Mouse (Mus musculus) cerebellum, postnatal 4 days (tissue): ENCODE results near the gene Ybey.

Experiments
- DNase-seq, 2 experiments: peaks; one replicate each; pipeline ENCODE4 v3.0.0; 2022; ENCODE audit warnings: low spot score in 2 of 2, mixed read lengths in 1 of 2

Ybey gene

GRCm38 (mm10) chr10:76468203-76469162 lies at the start of gene Ybey, which contains the start of gene Mcm3ap:
Ybey (minus strand) TSS chr10:76469114.
Mcm3ap (plus strand) TSS chr10:76468927.
- peak; percentile 78 to 88 for DNase-seq

- DNase-seq, result peak; percentile 52 to 87
Measured at GRCm38 (mm10) chr10:76512965-76513583, 44.2 kb upstream of the Ybey start.

- no peak for DNase-seq
Measured at GRCm38 (mm10) chr10:76505865-76506264, 37.0 kb upstream of the Ybey start.

GRCm38 (mm10) chr10:76504271-76504943 lies 35.5 kb upstream of the Ybey start:
- no peak for DNase-seq

- DNase-seq, result no peak
Measured at GRCm38 (mm10) chr10:76497522-76497921, 28.6 kb upstream of the Ybey start.

- DNase-seq, result no peak
Measured at GRCm38 (mm10) chr10:76496366-76496765, 27.5 kb upstream of the Ybey start.

GRCm38 (mm10) chr10:76495501-76495900 lies 26.6 kb upstream of the Ybey start:
- DNase-seq, result no peak

- no peak for DNase-seq
Measured at GRCm38 (mm10) chr10:76493527-76493926, 24.6 kb upstream of the Ybey start.

GRCm38 (mm10) chr10:76489205-76489604 lies 20.3 kb upstream of the Ybey start:
- no peak for DNase-seq

GRCm38 (mm10) chr10:76488265-76488664 lies 19.4 kb upstream of the Ybey start:
- DNase-seq, result no peak

- DNase-seq, result no peak
Measured at GRCm38 (mm10) chr10:76486302-76486701, 17.4 kb upstream of the Ybey start.

GRCm38 (mm10) chr10:76481480-76481879 lies 12.6 kb upstream of the Ybey start:
- no peak for DNase-seq

GRCm38 (mm10) chr10:76480851-76481250 lies 11.9 kb upstream of the Ybey start:
- no peak for DNase-seq

GRCm38 (mm10) chr10:76473759-76474158 lies 4.8 kb upstream of the Ybey start:
- DNase-seq, result no peak

GRCm38 (mm10) chr10:76462721-76463120 lies 6.2 kb downstream of the Ybey start:
- DNase-seq, result no peak

GRCm38 (mm10) chr10:76462312-76462711 lies 6.6 kb downstream of the Ybey start:
- DNase-seq, result no peak

- DNase-seq, result no peak
Measured at GRCm38 (mm10) chr10:76461255-76461654, 7.7 kb downstream of the Ybey start.

GRCm38 (mm10) chr10:76455289-76455688 lies 13.6 kb downstream of the Ybey start:
- DNase-seq, result peak; percentile 32 to 41

GRCm38 (mm10) chr10:76448851-76449250 lies 20.1 kb downstream of the Ybey start, which contains the start of gene 2610028H24Rik:
2610028H24Rik (plus strand) TSS chr10:76449081.
- DNase-seq, result no peak

GRCm38 (mm10) chr10:76447406-76448229 lies 21.3 kb downstream of the Ybey start:
- no peak for DNase-seq

- DNase-seq, result no peak
Measured at GRCm38 (mm10) chr10:76445996-76446681, 22.8 kb downstream of the Ybey start.
